Mouse (Mus musculus) layer of hippocampus, adult 9-10 months (tissue): ENCODE results near the gene Olfr1006.
A peak's percentile ranks its signal among the peaks of the same experiment; 100 is the strongest.
"Not testable (repeated sequence)": the region's sequence is repeated elsewhere in the genome, so short reads cannot be mapped to it uniquely, and the experiment has no call there.

ENCODE experiments used
- DNase-seq: peaks from one replicate; pipeline ENCODE4 v3.0.0; 2022; ENCODE audit warnings: low spot score

Olfr1006 gene

DNA sequence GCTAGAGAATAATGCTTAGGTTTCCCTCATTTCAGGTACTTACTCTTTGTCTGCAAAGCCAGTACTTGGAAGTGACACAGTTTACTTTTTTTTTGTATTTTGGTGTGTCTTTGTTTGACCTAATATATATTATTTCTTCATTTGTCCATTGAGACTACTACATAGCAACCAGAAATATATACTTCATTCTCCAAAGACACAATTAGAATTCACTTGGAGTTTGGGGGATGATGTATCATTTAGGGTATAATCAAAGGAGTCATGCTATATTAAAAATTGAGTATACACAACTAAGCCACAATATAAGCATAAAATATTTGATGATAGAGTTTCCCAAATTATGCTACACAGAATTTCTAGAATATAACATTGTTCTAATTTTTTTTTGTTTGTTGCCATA, at the start of gene Olfr1006:
Gene Olfr1006 (minus strand): TSS at position 101 of the 400 bp plus-strand sequence.
- no peak for DNase-seq

GRCm38 (mm10) chr2:85725793-85726192, 47.2 kb upstream of the Olfr1006 start:
- peak; percentile 8 for DNase-seq

DNA sequence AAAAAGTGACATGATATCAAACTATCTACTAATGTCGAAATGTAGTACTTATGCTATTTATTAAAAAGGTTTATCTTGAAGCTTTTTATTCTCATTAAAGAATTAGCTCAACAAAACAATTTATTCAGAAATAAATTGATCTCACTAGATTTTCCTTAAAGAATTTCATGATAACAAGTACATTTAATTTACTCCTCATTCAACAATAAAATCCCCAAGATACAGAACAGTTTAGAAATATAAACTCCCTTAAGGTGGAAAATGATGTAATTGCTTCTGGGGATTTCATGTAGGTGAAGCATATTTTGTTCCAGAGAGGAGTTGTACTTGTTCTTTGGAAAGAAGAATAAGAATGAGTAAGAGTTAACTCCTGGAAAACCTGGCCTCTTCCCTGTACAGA, 36.6 kb upstream of the Olfr1006 start, which contains the start of gene Olfr1009:
Gene Olfr1009 (plus strand): TSS at position 301 of the 400 bp plus-strand sequence.
- DNase-seq: no peak

GRCm38 (mm10) chr2:85711159-85711558, 32.6 kb upstream of the Olfr1006 start:
- DNase-seq: no peak

DNA sequence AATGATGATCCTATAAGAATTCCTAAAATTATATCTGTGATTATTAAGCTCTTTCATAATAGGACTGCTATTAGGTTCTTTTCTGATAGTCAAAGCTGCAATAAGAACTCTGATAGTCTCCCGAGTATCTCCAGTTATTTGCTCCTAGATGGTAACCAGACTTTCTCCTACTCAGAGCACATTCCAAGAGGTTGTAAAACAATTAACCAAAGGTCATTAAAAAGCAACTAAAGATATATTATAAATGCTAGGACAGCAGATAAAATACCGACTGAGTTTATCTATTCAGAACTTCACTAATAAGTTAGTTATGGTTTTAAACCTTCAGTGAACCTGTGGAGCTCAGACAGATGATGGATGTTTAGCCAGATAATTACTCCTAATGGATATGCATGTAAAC, 32.1 kb upstream of the Olfr1006 start:
- not testable (repeated sequence) for DNase-seq

DNA sequence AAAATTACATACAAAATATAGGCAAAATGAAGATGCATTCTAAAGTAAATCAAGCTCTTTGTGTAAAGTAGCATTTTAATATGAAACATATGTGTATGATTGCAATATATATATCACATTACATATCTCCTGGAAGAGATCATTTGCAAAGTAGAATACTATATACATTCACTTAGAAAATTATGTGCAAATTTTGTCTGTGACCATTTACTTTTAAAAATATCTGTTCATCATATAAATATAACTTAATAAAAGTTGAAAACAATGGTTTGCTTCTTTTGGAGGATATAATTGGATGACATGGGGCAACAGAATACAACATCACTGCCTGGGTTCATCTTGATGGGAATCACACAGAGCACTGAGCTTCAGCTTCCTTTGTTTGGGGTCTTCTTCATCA, 10.6 kb upstream of the Olfr1006 start, which contains the start of gene Olfr1008:
Gene Olfr1008 (plus strand): TSS at position 301 of the 400 bp plus-strand sequence.
- DNase-seq: no peak

DNA sequence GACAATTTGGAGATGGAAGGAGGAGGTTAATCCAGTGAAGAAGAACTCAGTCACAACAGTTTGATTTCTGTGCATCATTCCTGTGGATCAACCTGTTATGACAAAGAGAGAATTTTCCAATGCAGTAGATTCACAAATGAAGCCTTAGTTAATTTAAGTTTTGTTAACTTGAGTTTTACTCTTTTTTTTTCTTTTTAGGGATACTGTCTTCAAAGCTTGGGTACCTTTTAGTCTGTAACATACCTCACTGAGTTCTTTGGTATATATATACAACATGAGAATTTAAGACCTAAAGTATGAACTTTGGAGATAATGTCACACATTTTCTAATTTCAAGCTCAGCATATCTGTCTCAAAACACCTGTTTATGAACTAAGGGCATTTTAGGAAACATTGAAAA, 14.2 kb downstream of the Olfr1006 start, which contains the start of gene Olfr154:
Gene Olfr154 (minus strand): TSS at position 101 of the 400 bp plus-strand sequence.
- DNase-seq: not testable (repeated sequence)

DNA sequence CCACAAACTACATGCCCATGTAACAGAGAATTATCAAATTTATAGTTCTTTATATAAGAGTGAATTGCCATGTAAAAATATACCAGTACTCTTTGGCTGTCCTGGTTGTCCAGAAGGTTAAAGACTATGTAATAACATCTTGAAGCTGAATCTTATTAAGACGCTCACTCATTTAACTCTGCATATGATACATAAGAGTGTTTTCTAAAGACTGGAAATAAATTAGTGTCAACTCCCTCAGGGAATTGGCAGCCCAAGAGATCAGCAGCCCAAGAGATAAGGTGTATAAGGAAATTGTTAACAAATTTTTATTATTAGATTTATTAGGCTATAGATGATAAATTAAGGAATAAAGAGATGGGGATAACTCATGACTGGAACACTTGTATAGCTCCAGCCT, 28.0 kb downstream of the Olfr1006 start, which contains the start of gene Olfr1002:
Gene Olfr1002 (minus strand): TSS at position 101 of the 400 bp plus-strand sequence.
- no peak for DNase-seq
